Mouse (Mus musculus): ENCODE data around the gene Evi5.

DNA sequence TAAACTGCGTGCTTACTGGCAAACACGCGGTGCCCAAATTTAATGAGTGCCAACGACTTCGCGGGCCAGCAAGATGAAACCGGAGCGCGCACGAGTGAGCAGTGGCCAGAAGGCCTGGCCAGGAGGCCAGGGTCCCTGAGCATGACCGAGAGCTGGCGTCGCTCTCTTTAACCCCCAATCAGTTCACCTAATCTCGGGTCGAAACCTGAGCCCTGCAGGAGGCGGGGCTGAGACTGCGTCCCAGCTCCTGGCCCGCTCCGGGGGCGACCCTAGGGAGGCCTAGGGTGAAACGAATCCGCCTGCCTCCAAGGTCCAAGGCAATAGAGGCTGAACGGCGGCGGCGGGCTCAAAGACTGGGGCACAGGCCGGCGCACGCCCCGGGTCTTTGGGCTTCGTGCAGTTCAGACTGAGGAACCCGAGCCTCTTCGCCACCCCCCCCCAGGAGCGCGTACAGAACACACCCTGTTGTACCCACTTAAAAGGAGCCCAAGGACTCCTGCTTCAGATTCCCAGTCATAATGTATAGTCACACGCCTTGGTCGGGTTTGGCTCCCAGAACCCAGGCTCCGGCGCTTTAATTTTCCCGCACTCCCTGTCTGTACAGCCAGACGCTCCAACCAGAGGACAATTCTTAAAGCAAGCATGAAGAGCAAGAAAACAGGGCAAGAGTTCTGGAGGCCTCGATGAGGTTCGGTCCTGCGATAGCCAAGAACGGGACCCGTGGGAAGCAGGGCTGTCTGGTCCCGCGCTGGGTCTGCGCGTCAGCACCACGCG lies 150.1 kb downstream of the Evi5 start:
- TF ChIP-seq POLR2A (IDR thresholded peaks at IDR 0.05; ENCODE audit: borderline replicate concordance, extremely low read depth, insufficient read depth, insufficient read length, poor library complexity, severe bottlenecking) (no peak), CTCF (IDR thresholded peaks at IDR 0.05; ENCODE audit: borderline replicate concordance, extremely low read depth, insufficient read depth, insufficient read length) (no peak)
